Mouse (Mus musculus) brain, embryonic 14.5 days (tissue): ENCODE data around the gene Mcfd2.

ENCODE experiments used
- CTCF ChIP-seq: fragments of 200-500 bp; IDR thresholded peaks from 2 replicates; pipeline ENCODE4 v1.5.1; 2012; ENCODE audit warnings: inconsistent platforms, mild to moderate bottlenecking, moderate library complexity, borderline replicate concordance; ENCODE audit not compliant: insufficient read depth, insufficient read length; ENCODE audit errors: extremely low read depth
- POLR2A ChIP-seq: fragments of 200-500 bp; IDR thresholded peaks from 2 replicates; pipeline ENCODE4 v1.6.1; 2012; ENCODE audit warnings: mild to moderate bottlenecking, inconsistent platforms, borderline replicate concordance; ENCODE audit not compliant: poor library complexity, insufficient read depth, insufficient read length, severe bottlenecking; ENCODE audit errors: extremely low read depth

GRCm38 (mm10) chr17:87282007-87282705, 16.4 kb upstream of the Mcfd2 start:
- TF ChIP-seq CTCF (no peak), POLR2A (no peak)
